Mouse (Mus musculus): ENCODE data around the gene Caskin1.

GRCm38 (mm10) chr17:24488662-24489264, 362 bp downstream of the Caskin1 start:
- TF ChIP-seq CTCF (IDR thresholded peaks at IDR 0.05) (no peak), EP300 (IDR thresholded peaks at IDR 0.05) (no peak)

Data from lung, postnatal 0 days (tissue).